Mouse (Mus musculus) intestine, embryonic 15.5 days (tissue): ENCODE data around the gene Fopnl. TPM values are rescaled to one million over a fixed set of nuclear protein-coding genes. Genes with fewer than 3 reads are reported as not detected.

Source experiments
- ATAC-seq: fragments of 200-750 bp; cut with Nextera tagmentation; 2 replicates; pipeline ENCODE4 v1.8.0; 2017; ENCODE audit warnings: moderate TSS enrichment, moderate library complexity
- H3K27ac ChIP-seq: fragments of 300-500 bp; sonication (generic); 2 replicates; pipeline ENCODE4 v1.5.1; 2015; ENCODE audit warnings: mild to moderate bottlenecking, inconsistent platforms
- H3K27me3 ChIP-seq: fragments of 300-500 bp; sonication (generic); replicated peaks from 2 replicates; pipeline ENCODE4 v1.6.1; 2015; ENCODE audit warnings: inconsistent platforms
- H3K36me3 ChIP-seq: fragments of 300-500 bp; sonication (generic); 2 replicates; pipeline ENCODE4 v1.6.1; 2015; ENCODE audit warnings: inconsistent platforms
- H3K4me1 ChIP-seq: fragments of 300-500 bp; sonication (generic); replicated peaks from 2 replicates; pipeline ENCODE4 v1.6.1; 2015; ENCODE audit warnings: inconsistent platforms
- H3K4me2 ChIP-seq: fragments of 300-500 bp; sonication (generic); replicated peaks from 2 replicates; pipeline ENCODE4 v1.6.1; 2015; ENCODE audit warnings: mild to moderate bottlenecking, inconsistent platforms
- H3K4me3 ChIP-seq: fragments of 300-500 bp; sonication (generic); replicated peaks from 2 replicates; pipeline ENCODE4 v1.5.1; 2015; ENCODE audit warnings: inconsistent platforms
- H3K9ac ChIP-seq: fragments of 300-500 bp; sonication (generic); 2 replicates; pipeline ENCODE4 v1.6.1; 2015; ENCODE audit warnings: inconsistent platforms
- H3K9me3 ChIP-seq: fragments of 300-500 bp; sonication (generic); 2 replicates; pipeline ENCODE4 v1.6.1; 2016; ENCODE audit warnings: inconsistent platforms
- WGBS: fragments of 180-500 bp; shearing (Covaris S2); methylation state at CpG from one replicate; pipeline ENCODE4 v1.1.7; 2015; 5-methylcytosine and 5-hydroxymethylcytosine counted together
- polyA plus RNA-seq: library from polyadenylated mRNA; unstranded; fragments of >200 nt; fragmentation: Nextera tagmentation; extraction: Ambion mirVana; gene quantifications from 2 replicates; pipeline ENCODE4 v1.2.1, GENCODE M21; 2015

Gene Fopnl
- polyA plus RNA-seq, 1 experiment from 2014 or later: 127 TPM

- Histone ChIP-seq H3K9me3 (no peaks in the 10 kb centered on the region), H3K36me3 (no peaks in the 10 kb centered on the region), H3K27me3 (no peaks in the 10 kb centered on the region), H3K4me2 (no peak overlapping the region), H3K27ac (no peak overlapping the region), H3K4me1 (no peaks in the 10 kb centered on the region), H3K4me3 (no peak overlapping the region), H3K9ac (no peak overlapping the region)
- no peak for ATAC-seq
- WGBS: 60% methylated on average over 2 of the region's 2 CpGs
Measured at GRCm38 (mm10) chr16:14264504-14264903, 52.7 kb downstream of the Fopnl start.

GRCm38 (mm10) chr16:14263241-14263640, 54.0 kb downstream of the Fopnl start:
- H3K36me3 ChIP-seq: no peaks in the 10 kb centered on the region
- no peak overlapping the region for H3K4me3 ChIP-seq
- no peaks in the 10 kb centered on the region for H3K27me3 ChIP-seq
- H3K27ac ChIP-seq: no peak overlapping the region
- WGBS: 80% methylated on average over 6 of the region's 6 CpGs
- no peaks in the 10 kb centered on the region for H3K9me3 ChIP-seq
- no peaks in the 10 kb centered on the region for H3K4me1 ChIP-seq
- no peak overlapping the region for H3K4me2 ChIP-seq
- no peak overlapping the region for H3K9ac ChIP-seq
- no peak for ATAC-seq

GRCm38 (mm10) chr16:14262410-14262809, 54.8 kb downstream of the Fopnl start:
- 79% methylated on average over 1 of the region's 1 CpGs for WGBS
- Histone ChIP-seq H3K4me1 (no peaks in the 10 kb centered on the region), H3K9me3 (no peaks in the 10 kb centered on the region), H3K36me3 (no peaks in the 10 kb centered on the region), H3K9ac (no peak overlapping the region), H3K27me3 (no peaks in the 10 kb centered on the region), H3K27ac (no peak overlapping the region), H3K4me3 (no peak overlapping the region), H3K4me2 (no peak overlapping the region)
- no peak for ATAC-seq

GRCm38 (mm10) chr16:14258856-14259255, 58.3 kb downstream of the Fopnl start:
- Histone ChIP-seq H3K9ac (no peak overlapping the region), H3K9me3 (no peaks in the 10 kb centered on the region), H3K27me3 (no peaks in the 10 kb centered on the region), H3K4me1 (no peaks in the 10 kb centered on the region), H3K36me3 (no peaks in the 10 kb centered on the region), H3K4me2 (no peak overlapping the region), H3K27ac (no peak overlapping the region), H3K4me3 (no peak overlapping the region)
- 0 out of 2 replicates have a peak, but pooled peaks have one; percentile 20 for ATAC-seq
- 25% methylated on average over 2 of the region's 2 CpGs for WGBS

- Histone ChIP-seq H3K27me3 (no peaks in the 10 kb centered on the region), H3K9me3 (no peaks in the 10 kb centered on the region), H3K9ac (no peak overlapping the region), H3K4me1 (no peaks in the 10 kb centered on the region), H3K4me2 (no peak overlapping the region), H3K27ac (no peak overlapping the region), H3K36me3 (no peaks in the 10 kb centered on the region), H3K4me3 (no peak overlapping the region)
- WGBS: 88% methylated on average over 3 of the region's 3 CpGs
- no peak for ATAC-seq
Measured at GRCm38 (mm10) chr16:14253586-14253985, 63.6 kb downstream of the Fopnl start.

GRCm38 (mm10) chr16:14252877-14253276, 64.3 kb downstream of the Fopnl start:
- no peak overlapping the region for H3K4me3 ChIP-seq
- no peak overlapping the region for H3K27ac ChIP-seq
- H3K9ac ChIP-seq: no peak overlapping the region
- H3K4me2 ChIP-seq: no peak overlapping the region
- WGBS: 76% methylated on average over 4 of the region's 4 CpGs
- ATAC-seq: peak; percentile 81
- H3K4me1 ChIP-seq: no peaks in the 10 kb centered on the region
- H3K36me3 ChIP-seq: no peaks in the 10 kb centered on the region
- no peaks in the 10 kb centered on the region for H3K27me3 ChIP-seq
- no peaks in the 10 kb centered on the region for H3K9me3 ChIP-seq

- Histone ChIP-seq H3K27me3 (no peaks in the 10 kb centered on the region), H3K4me2 (no peak overlapping the region), H3K4me1 (no peaks in the 10 kb centered on the region), H3K9ac (no peak overlapping the region), H3K4me3 (no peak overlapping the region), H3K27ac (no peak overlapping the region), H3K9me3 (no peaks in the 10 kb centered on the region), H3K36me3 (no peaks in the 10 kb centered on the region)
- WGBS: 74% methylated on average over 1 of the region's 1 CpGs
- no peak for ATAC-seq
Measured at GRCm38 (mm10) chr16:14249913-14250312, 67.3 kb downstream of the Fopnl start.

Other genes with a start within 250 kb of the Fopnl start
- gene Nde1, start 154.1 kb downstream of the Fopnl start, polyA plus RNA-seq: 68.7 and 70.0 TPM in 2 replicates
- 12.7 and 13.7 TPM in 2 replicates for gene Marf1, start 154.1 kb downstream of the Fopnl start, polyA plus RNA-seq
- 154 and 160 TPM in 2 replicates for gene Myh11, start 26.0 kb downstream of the Fopnl start, polyA plus RNA-seq
- 8.3 and 9.2 TPM in 2 replicates for gene Abcc1, start 44.2 kb upstream of the Fopnl start, polyA plus RNA-seq
- gene A630010A05Rik, start 244.9 kb upstream of the Fopnl start, polyA plus RNA-seq: not detected in 2 replicates